Mouse (Mus musculus) kidney, postnatal 4 days (tissue): ENCODE data around the gene Ndufs8.

Experiments
- DNase-seq, 2 experiments: peaks; one replicate each; pipeline ENCODE4 v3.0.0; 2021; ENCODE audit warnings: mixed read lengths in 2 of 2

The Ndufs8 gene

DNA sequence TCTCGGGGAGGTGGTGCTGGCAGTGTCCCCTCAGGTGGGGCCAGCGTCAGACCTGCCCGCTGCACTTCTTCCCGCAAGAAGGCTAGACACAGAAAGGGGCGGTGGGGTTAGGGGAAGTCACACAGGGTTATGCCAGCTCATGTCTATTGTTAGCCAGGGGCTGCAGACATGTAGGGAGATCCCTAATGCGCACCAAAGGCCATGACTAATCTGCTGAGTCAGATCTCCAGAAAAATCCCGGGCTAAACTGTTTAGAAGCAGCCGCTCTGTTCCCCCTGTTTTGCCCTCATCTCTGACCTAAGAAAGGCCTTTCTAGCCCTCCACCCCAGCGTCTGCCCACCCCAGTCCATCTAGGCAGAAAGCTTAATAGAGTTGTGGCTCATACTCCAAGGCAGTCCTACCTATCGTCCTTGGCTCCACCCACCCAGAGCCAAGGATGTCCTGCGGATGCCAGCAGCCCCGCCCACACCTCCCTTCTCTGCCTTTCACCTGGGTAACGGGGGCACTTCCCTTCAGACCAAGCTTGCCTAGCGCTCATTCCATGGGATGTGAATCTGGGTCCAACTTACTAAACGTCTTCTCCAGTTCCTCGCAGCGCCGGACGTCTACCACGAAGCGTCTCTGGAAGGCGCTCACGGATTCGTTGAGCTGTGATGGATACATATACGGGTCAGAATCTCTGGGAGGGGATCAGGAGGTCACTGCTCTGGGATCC is 8.8 kb downstream of the Ndufs8 start:
- DNase-seq: no peak

DNA sequence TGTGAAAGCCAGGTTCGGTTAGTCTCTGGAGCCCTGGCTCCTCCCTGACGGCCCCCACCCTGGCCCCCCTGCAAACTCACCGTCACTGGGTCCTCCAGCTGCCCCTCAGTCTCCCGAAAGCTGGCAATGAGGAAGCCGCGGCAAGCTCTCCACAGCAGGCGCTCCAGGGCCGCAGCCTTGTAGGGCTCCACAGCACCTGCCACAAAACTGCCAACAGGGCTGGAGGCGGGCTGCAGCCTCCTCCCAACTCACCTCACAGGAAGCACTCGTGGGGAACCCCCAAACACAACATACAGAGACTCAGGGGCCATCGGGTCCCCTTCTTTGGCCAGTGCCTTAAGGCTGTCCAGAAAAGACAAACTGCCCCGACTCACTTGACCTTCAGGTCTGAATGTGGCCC is 9.6 kb downstream of the Ndufs8 start:
- DNase-seq: no peak

DNA sequence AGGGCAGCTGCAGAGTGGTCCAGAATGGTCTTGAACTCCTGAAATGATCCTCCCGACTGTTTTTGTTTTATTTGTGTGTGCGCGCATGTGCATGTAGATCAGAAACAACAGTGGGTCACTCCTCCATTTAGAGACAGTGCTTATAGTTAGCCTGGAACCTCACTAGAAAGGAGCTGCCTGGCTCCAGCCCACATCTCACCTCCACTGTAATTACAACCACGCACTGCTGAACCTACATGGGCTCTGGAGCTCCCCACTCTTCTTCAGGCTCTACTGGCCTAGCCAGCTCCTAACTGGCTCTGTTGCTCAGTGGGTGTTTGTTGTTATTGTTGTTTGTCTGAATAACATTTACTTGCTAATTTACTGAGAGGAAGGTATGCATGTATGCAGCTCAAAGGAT is 13.0 kb downstream of the Ndufs8 start:
- DNase-seq: no peak

DNA sequence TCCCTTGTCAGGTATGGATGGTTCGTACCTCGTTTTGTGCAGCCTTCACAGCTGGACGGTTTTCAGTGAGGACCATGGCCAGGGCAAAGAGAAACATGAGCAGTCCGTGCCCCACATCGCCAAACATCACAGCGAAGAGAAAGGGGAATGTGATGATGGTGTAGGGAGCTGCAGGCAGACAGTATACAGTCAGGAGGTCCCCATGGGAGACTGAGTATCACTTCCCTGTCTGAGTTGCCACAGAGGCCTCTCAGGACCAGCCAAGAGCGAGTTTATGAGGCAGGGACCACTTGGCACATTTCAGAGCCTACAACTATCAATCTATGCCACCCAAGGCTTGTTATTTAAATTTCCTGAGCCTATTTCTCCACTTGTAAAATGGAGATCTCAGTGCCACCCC is 13.6 kb downstream of the Ndufs8 start:
- DNase-seq: no peak

DNA sequence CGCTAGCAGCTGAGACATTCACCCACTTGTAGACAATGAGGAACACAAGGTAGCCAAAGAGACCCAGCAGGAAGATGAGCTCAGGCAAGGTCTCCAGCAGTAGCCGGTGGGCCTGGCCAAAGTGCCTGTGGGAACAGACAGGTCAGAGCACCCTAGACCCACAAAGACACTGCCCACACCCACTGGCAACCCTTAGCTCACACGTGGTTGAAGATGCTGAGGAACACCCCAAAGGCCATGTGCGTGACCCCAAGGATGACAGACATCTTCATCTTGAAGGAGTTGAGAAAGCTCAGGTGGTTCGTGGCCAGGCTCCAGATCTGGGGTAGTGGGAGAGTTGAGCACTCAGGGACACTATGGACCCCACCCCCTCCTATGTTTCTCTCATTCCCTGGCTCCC is 15.0 kb downstream of the Ndufs8 start:
- DNase-seq: no peak

DNA sequence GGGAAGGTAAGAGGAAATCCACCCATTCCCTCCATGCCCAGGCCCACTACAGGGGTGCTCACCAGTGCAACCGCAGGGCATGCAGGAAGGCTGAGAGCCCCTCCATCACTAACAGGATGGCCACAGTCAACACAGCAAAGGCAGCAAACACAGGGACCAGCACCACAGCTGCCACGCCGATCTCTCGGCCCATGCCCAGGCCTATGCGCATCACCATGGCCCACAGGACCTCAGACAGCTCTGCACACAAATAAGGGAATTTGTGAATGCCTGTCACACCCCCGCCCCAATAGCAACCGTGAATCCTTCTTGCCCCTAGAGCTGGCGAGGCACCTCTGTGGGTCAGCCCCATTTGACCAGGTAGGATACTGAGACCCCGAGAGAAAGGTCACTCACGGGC is 16.4 kb downstream of the Ndufs8 start:
- no peak for DNase-seq

DNA sequence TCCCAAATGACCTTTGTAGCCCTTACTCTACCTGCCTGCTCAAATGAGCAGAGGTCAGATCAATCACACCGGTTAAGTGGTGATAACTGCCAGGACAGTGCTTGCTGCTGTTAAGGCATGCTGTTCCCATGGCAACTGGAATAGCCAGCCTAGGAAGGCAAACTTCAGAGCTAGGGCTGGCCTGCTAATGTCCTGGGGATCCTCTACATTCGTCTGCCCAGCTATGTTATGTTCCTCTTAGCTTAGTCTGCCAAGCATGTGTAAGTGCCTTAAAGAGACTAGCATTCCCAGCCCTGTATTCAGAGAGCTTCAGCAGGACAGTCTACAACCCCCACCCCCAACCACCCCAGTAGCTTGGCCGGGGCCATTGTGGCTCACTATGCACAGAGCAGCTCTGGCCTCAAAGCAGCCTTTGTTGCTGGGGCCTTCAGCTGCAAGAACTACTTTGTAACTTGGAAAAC is 17.4 kb downstream of the Ndufs8 start:
- no peak for DNase-seq

DNA sequence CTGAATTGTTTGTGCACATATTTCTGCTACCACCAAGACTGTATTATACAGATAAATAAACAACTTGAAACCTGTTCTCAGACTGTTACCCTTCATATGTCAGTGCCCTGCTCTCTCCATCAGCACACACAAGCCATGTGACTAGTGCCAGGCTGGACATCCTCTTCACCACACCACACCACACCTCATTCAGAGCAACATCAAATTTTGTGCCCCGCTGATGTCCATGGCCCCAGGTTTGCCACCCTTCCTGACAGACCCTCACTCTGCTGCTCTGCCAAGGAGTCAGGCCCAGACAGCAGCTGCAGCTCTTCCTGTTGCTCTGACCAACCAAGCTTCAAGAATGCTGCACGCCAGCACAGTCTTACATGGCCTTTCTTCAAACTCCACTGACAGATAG is 18.3 kb downstream of the Ndufs8 start:
- no peak for DNase-seq

DNA sequence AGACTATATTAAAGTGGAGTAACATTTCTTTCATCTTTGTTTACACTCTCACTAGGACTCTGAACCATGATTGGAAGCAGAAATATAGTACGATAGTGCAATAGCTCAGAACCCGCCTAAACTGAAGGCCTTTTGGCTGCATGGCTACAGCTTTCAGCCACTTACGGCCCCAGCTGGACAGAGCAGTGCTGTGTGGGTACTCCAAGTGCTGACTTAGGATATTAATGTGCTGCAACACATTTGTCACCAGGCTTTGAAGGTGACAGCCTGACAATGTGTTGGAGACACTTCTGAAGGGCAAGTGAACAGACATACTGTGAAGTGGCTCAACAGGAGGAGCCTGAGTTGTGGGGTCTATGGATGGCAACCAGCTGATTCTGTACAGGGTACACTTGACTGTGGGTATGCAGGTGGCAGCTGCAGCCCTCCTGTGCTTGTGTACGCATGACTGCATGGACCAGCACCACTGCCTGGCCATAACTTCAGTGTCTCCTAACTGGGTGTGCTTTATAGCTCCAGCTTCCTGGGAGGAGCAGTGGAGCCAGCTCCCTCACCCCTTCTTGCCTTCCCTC is 18.9 kb downstream of the Ndufs8 start:
- DNase-seq: no peak

DNA sequence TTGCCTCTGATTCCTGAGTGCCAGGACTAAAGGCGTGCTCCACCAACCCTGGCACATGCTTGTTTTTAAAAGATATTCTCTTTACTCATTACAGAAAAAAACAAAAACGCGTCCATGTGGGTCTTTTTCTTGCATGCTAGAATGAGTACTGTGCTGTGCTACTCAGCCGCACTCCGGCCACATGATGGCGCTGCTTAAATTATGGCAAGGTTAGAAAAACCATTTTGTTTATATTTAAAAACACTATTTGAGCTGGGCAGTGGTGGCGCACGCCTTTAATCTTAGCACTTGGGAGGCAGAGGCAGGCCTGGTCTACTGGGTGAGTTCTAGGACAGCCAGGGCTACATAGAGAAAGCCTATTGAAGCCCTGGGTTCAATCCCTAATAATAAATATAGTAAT is 22.4 kb downstream of the Ndufs8 start:
- DNase-seq: peak; percentile 50 to 61

DNA sequence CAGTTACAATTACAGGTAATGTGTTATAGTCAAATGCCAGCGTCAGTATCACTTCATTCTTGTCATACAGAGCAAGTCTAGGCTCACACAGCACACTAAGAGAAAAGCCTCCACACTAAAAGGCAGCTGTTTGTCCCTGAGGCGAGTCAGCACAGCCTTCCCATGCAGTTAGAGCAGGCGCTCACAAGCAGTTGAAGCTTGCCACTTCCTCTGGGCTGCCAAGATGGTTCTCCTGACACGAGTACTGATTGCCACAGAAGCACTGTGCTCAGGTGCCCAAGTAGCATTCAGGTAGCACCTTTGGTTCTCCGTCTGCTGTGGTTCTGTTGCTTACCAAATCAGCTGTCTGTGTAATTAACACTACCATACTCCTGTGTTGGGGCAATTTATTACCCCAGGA is 23.5 kb downstream of the Ndufs8 start:
- DNase-seq: no peak

DNA sequence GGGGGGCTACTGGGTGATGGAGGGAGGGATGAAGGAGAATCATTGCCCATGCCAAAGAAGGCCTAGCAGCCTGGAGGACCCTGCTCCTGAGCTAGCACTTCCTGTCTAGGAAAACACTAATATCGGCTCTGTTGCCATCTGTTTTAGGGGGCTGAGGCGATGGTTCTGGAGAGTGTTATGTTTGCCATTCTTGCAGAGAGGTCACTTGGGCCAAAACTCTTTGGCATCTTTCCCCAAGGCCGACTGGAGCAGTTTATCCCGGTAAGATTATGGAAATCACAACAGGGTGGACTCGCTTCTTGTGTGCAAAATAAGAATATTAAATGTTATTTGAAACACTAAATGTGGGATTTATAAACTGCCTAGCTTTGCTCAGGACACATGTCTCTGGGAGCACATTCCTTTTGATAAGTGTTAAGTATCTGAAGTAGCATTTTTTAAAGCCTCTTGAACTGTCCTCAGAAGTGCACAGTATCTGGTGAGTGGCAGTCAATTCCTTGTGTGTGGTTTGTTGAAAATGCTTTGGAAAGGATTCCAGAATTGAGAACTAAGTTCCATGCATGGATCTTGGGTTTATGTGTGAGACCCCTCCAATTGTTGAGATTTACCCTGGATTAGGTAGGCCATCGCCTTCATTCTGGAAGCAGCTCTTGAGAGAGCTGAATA is 28.1 kb downstream of the Ndufs8 start:
- no peak for DNase-seq

DNA sequence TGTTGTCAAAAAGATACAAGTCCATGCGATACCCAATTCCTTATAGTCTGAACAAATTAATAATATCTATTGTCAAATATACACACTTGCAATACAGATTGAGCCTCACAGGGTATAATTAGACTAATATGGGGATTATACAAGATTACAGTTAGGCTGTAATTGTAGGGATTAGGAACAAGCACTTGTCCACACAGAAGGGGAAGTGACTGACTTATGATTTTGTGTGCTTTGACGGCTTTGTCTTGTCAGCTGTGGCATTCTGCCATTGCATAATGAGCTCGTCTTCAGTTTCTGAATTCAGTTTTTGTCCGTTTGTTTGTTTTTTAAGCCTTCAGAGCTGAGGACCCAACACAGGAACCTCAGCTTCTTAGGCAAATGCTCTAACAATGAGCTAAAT is 30.4 kb downstream of the Ndufs8 start:
- no peak for DNase-seq

DNA sequence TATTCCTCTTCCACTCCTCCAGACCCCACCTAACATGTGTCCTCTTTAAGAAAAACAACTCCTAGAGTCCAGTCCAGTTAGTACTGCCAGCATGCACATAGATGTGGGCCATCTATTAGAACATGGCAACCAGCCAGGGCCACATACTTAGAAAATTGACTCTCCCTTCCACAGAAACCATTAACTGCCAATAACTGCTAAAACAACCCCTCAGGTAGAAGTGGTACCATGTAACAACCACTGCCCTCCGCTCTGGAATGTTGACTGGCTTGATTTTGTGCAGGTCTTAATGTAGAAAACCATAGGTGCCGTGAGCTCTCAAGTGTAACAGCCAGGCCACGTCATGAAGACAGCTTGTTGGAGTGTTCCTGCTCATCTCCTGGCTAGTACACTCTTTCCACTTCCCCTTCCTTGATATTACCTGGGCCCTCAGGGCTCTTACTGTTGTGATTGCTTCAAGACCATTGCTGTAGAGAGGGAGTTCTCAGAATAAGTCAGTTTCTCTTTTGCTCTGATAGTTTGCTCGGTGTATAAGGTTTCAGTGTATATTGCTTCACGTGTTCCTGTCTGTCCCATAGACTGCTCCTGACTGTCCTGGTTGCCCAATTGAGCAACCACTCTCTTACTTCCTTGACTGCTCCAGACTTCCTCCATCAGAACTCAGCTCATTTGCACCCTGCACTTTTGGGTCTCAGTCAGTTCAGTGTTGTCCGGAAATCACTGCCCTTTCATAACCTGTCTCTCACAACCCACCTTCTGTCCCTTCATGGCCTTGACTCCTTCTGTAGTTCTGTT is 32.3 kb downstream of the Ndufs8 start:
- peak in 1 of 2 experiments; percentile 25 for DNase-seq

DNA sequence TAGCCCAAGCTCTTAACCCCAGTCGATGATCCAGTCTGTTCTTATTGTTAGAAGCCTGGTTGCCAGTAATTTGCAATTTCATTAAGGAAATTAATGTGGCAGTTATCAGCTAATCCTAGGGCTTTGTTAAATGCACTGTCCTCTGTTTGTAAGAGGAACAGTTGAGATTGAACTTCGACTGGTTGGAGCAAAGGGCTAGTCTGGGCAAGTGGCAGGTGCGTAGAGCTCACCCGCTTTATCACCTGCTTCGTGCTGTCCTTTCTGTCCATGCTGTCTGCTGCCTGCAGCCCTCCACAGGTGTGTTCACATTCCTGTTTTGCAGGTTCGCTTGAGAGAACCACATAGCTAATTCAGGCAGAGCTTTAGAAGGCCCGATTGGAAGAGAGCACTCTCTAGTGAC is 37.5 kb downstream of the Ndufs8 start:
- DNase-seq: no peak

DNA sequence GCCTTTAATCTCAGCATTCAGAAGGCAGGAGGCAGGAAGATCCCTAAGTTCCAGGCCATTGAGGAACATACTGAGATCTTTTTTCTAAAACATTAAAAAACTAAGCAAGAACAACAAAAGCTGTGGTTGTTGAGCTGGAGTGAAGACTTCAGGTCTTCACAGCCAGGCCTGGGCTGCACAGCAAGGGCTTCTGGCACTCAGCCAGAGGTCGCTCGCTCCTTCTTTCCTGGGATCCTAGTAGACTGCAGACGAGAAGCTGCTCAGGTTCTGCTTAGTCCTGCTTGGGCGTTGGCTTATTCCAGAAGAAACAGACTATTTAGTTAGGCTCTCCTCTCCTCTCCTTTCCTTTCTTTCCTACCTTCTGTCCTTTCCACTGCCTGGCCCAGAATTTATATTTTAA is 40.2 kb downstream of the Ndufs8 start:
- DNase-seq: peak; percentile 68 to 73

DNA sequence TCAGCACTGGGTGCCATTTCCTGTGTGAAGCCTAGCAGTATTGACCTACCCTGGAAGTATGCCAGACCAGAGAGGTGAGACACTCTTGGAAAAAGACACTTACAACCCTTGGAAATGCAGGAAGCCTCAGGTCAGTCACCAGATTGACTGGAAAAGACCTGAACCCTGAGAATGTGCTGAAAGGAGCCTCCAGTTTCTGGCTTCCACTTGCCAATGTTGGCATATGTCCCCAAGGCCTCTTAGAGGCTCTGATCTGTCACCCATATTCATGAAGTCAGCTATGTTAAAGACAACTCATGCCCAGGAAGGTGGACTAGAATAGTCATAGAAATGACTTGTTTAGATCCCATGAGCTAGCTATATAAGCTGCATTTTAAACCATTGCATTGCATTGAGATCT is 41.1 kb downstream of the Ndufs8 start:
- DNase-seq: no peak

DNA sequence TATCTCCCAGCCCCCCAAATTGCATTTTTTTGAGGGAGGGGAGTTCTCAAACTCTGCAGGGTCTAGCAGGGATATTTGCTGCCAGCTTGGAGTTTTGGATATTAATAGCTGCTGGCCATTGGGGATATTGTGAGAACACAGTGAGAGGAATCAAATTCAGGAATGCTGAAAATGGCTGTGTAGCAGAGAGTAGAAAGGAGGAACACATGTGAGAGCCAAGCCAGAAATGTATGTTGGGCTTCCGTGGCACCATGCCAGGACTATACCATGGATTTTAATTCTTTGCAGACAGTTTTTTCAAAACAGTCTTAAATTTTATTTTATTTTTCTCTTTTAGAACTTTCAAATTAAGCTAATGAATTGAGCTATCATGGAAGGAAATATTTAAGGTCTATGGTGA is 44.3 kb downstream of the Ndufs8 start:
- DNase-seq: no peak

DNA sequence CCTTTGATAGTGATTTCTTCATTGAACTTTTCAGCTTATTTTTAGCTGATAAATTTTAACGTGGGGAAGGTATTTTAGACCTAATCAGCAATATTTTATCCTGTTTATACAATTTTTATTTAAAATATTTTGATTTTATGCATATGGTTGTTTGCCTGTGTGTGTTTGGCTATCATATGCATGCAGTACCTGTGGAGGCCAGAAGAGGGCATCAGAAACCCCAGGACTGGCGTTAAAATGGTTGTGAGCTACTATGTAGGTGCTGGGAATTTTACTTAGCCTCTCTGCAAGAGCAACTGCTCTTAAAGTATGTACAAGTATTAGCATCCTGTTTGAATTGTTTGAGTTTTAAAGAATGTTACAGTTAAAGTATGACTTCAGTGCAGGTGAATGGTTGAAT is 47.6 kb downstream of the Ndufs8 start:
- DNase-seq: no peak

DNA sequence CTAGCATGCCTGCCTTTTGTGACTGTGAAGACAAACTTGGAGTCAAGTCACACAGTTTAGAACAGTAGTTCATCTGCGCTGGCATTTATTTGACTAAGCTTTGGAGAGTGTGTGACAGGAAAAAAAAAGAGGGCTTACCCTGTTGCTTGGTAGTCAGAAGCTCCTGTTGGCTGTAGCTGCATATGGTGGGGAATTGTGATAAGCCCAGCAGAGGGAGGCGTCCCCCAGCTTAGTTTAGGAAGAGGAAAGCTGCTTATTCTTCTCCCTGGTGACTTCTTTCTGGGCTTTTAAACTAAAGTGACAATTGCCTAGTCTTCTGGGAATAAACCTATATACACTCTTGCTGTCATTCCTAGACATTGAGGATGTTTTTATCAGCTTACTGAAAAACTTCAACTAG is 49.9 kb downstream of the Ndufs8 start:
- no peak for DNase-seq
